Mouse (Mus musculus) MEL (cell line): Measurements from ENCODE around the gene Rnf151. TPM values are rescaled to one million over a fixed set of nuclear protein-coding genes. Genes with fewer than 3 reads are reported as not detected.

ENCODE experiments used
- DNase-seq: peaks from one replicate; pipeline ENCODE4 v3.0.0; 2011; ENCODE audit warnings: low read depth, low spot score
- H3K27ac ChIP-seq: 2 replicates; pipeline ENCODE4 v1.5.1; 2012; ENCODE audit warnings: low read depth, mild to moderate bottlenecking, control low read depth, low read length, moderate library complexity; ENCODE audit not compliant: control insufficient read depth
- H3K27me3 ChIP-seq, 2 experiments: fragments of 150-350 bp in 1 of 2; sonication (generic) in 1 of 2; 2 replicates each; pipeline ENCODE4 v1.6.1; 2012; ENCODE audit warnings: low read length in 2 of 2, mild to moderate bottlenecking in 2 of 2, improper control_type of control experiment in 1 of 2, moderate library complexity in 1 of 2; ENCODE audit not compliant: insufficient read depth in 2 of 2, control insufficient read depth in 1 of 2
- H3K36me3 ChIP-seq, 2 experiments: 2 replicates each; pipeline ENCODE4 v1.6.1; 2012 to 2014; ENCODE audit warnings: low read length in 2 of 2, improper control_type of control experiment in 1 of 2, inconsistent platforms in 1 of 2, mild to moderate bottlenecking in 1 of 2; ENCODE audit not compliant: insufficient read depth in 2 of 2, control insufficient read depth in 1 of 2
- H3K4me1 ChIP-seq, 2 experiments: fragments of 150-350 bp in 1 of 2; sonication (generic) in 1 of 2; 2 replicates each; pipeline ENCODE4 v1.6.1; 2012; ENCODE audit warnings: low read length in 2 of 2, improper control_type of control experiment in 1 of 2, mild to moderate bottlenecking in 1 of 2; ENCODE audit not compliant: insufficient read depth in 2 of 2, control insufficient read depth in 1 of 2
- H3K4me3 ChIP-seq, 2 experiments: fragments of 150-350 bp in 1 of 2; sonication (generic) in 1 of 2; 2 replicates each; pipeline ENCODE4 v1.5.1; 2012; ENCODE audit warnings: low read depth in 2 of 2, low read length in 2 of 2, mild to moderate bottlenecking in 2 of 2, moderate library complexity in 2 of 2, control low read depth in 1 of 2, improper control_type of control experiment in 1 of 2; ENCODE audit not compliant: control insufficient read depth in 1 of 2, insufficient read depth in 1 of 2
- H3K79me2 ChIP-seq: 2 replicates; pipeline ENCODE4 v1.6.1; 2012; ENCODE audit warnings: mild to moderate bottlenecking, low read length, moderate library complexity; ENCODE audit not compliant: control insufficient read depth, poor library complexity, insufficient read depth
- H3K9ac ChIP-seq: 2 replicates; pipeline ENCODE4 v1.6.1; 2012; ENCODE audit warnings: low read depth, mild to moderate bottlenecking, control low read depth, low read length, moderate library complexity; ENCODE audit not compliant: control insufficient read depth, poor library complexity, severe bottlenecking
- H3K9me3 ChIP-seq: fragments of 150-350 bp; sonication (generic); replicated peaks from 2 replicates; pipeline ENCODE4 v1.6.1; 2012; ENCODE audit warnings: mild to moderate bottlenecking, low read length, improper control_type of control experiment, moderate library complexity; ENCODE audit not compliant: insufficient read depth
- BHLHE40 ChIP-seq: IDR thresholded peaks from 2 replicates; pipeline ENCODE4 v1.6.1; 2012; ENCODE audit warnings: low read depth, mild to moderate bottlenecking, inconsistent platforms, low read length, improper control_type of control experiment, borderline replicate concordance
- CTCF ChIP-seq, 3 experiments: IDR thresholded peaks in 2 of 3; conservative IDR thresholded peaks in 1 of 3; 2 replicates each; pipeline ENCODE4 v1.5.1; 2011 to 2012; ENCODE audit warnings: low read length in 3 of 3, low read depth in 2 of 3, mild to moderate bottlenecking in 2 of 3, improper control_type of control experiment in 1 of 3, inconsistent platforms in 1 of 3, mixed read lengths in 1 of 3, moderate library complexity in 1 of 3; ENCODE audit not compliant: control insufficient read depth in 1 of 3, insufficient read depth in 1 of 3, poor library complexity in 1 of 3, severe bottlenecking in 1 of 3
- GABPA ChIP-seq: IDR thresholded peaks from 2 replicates; pipeline ENCODE4 v1.6.1; 2012; ENCODE audit warnings: low read depth, mild to moderate bottlenecking, inconsistent platforms, low read length, improper control_type of control experiment, moderate library complexity
- HCFC1 ChIP-seq: IDR thresholded peaks from 2 replicates; pipeline ENCODE4 v1.6.1; 2012; ENCODE audit warnings: low read depth, mild to moderate bottlenecking, inconsistent platforms, low read length, improper control_type of control experiment, moderate library complexity
- KAT2A ChIP-seq: conservative IDR thresholded peaks from 2 replicates; pipeline ENCODE4 v1.6.1; 2012; ENCODE audit warnings: low read depth, low read length, improper control_type of control experiment, inconsistent platforms
- NELFE ChIP-seq: IDR thresholded peaks from 2 replicates; pipeline ENCODE4 v1.6.1; 2011; ENCODE audit warnings: low read depth, low read length, improper control_type of control experiment
- NRF1 ChIP-seq: IDR thresholded peaks from 2 replicates; pipeline ENCODE4 v1.6.1; 2014; ENCODE audit warnings: low read depth, mild to moderate bottlenecking, inconsistent platforms, low read length, improper control_type of control experiment, moderate library complexity; ENCODE audit not compliant: poor library complexity, insufficient read depth, severe bottlenecking
- POLR2AphosphoS5 ChIP-seq: IDR thresholded peaks from 2 replicates; pipeline ENCODE4 v1.6.1; 2012; ENCODE audit warnings: low read depth, borderline replicate concordance, mild to moderate bottlenecking, inconsistent platforms, low read length, moderate library complexity, mixed read lengths
- SIN3A ChIP-seq: IDR thresholded peaks from 2 replicates; pipeline ENCODE4 v1.6.1; 2012; ENCODE audit warnings: low read length, improper control_type of control experiment, inconsistent platforms
- SMC3 ChIP-seq: IDR thresholded peaks from 2 replicates; pipeline ENCODE4 v1.6.1; 2011; ENCODE audit warnings: low read depth, low read length, improper control_type of control experiment
- TAL1 ChIP-seq: IDR thresholded peaks from 2 replicates; pipeline ENCODE4 v1.6.1; 2012; ENCODE audit warnings: mild to moderate bottlenecking, inconsistent platforms, low read length, moderate library complexity, mixed read lengths
- USF2 ChIP-seq, 2 experiments: IDR thresholded peaks; 2 replicates each; pipeline ENCODE4 v1.6.1; 2011 to 2012; ENCODE audit warnings: improper control_type of control experiment in 2 of 2, low read length in 2 of 2, borderline replicate concordance in 1 of 2, inconsistent platforms in 1 of 2, low read depth in 1 of 2, mild to moderate bottlenecking in 1 of 2; ENCODE audit not compliant: insufficient read depth in 1 of 2
- ZC3H11A ChIP-seq: IDR thresholded peaks from 2 replicates; pipeline ENCODE4 v1.6.1; 2012; ENCODE audit warnings: low read depth, mild to moderate bottlenecking, inconsistent platforms, low read length, improper control_type of control experiment
- ZKSCAN1 ChIP-seq: IDR thresholded peaks from 2 replicates; pipeline ENCODE4 v1.6.1; 2012; ENCODE audit warnings: low read depth, mild to moderate bottlenecking, inconsistent platforms, low read length, improper control_type of control experiment, moderate library complexity
- ZMIZ1 ChIP-seq: IDR thresholded peaks from 2 replicates; pipeline ENCODE4 v1.6.1; 2012; ENCODE audit warnings: low read depth, mild to moderate bottlenecking, inconsistent platforms, low read length, improper control_type of control experiment, moderate library complexity
- ZNF384 ChIP-seq: IDR thresholded peaks from 2 replicates; pipeline ENCODE4 v1.6.1; 2012; ENCODE audit warnings: low read depth, mild to moderate bottlenecking, inconsistent platforms, low read length, improper control_type of control experiment
- polyA plus RNA-seq, 2 experiments: library from polyadenylated mRNA; stranded (reverse) in 1 of 2; unstranded in 1 of 2; fragments of >175 nt in 1 of 2; fragments of >200 nt in 1 of 2; gene quantifications; 2 replicates each; pipeline versions ENCODE4 v1.2.1 to v1.2.4; 2012; ENCODE audit warnings: low replicate concordance in 2 of 2, low read depth in 1 of 2; ENCODE audit not compliant: insufficient read length in 2 of 2, insufficient read depth in 1 of 2, missing spikeins in 1 of 2
- total RNA-seq: library from RNA; depleted of rRNA; stranded (reverse); fragments of 300-350 nt; gene quantifications from 2 replicates; pipeline ENCODE4 v1.2.3, GENCODE M21; 2012

Gene Rnf151
- total and polyA plus RNA-seq, 3 experiments = 0.23 to 0.40 TPM; not detected in 1

GRCm38 (mm10) chr17:24742307-24742706 is 24.4 kb upstream of the Rnf151 start:
- TF ChIP-seq CTCF (IDR thresholded peaks at IDR 0.05 in 2 of 3, conservative IDR thresholded peaks at IDR 0.05 in 1 of 3; ENCODE audit: control insufficient read depth in 1 of 3, insufficient read depth in 1 of 3, low read depth in 2 of 3, low read length in 3 of 3, poor library complexity in 1 of 3, severe bottlenecking in 1 of 3) (no peak), POLR2AphosphoS5 (no peak)
- Histone ChIP-seq H3K79me2 (no peaks in the 10 kb centered on the region), H3K27ac (no peak overlapping the region), H3K9me3 (no peaks in the 10 kb centered on the region), H3K4me3 (no peak overlapping the region), H3K9ac (no peak overlapping the region), H3K4me1 (peaks cover 0 to 5% of the 10 kb centered on the region in 2 experiments; a peak in 2 of 4 replicates), H3K36me3 (peaks cover 0 to 4% of the 10 kb centered on the region in 2 experiments; a peak in 1 of 4 replicates), H3K27me3 (no peaks in the 10 kb centered on the region; a peak in 1 of 4 replicates)
- DNase-seq = no peak

- peaks cover 2% of the 10 kb centered on the region; the same call in 1 of the 2 replicates for H3K79me2 ChIP-seq
- no peak for TF ChIP-seq ZKSCAN1
- TF ChIP-seq KAT2A = no peak
- TF ChIP-seq HCFC1 = no peak
- no peak for TF ChIP-seq USF2 (IDR thresholded peaks at IDR 0.05; ENCODE audit: borderline replicate concordance in 1 of 2, insufficient read depth in 1 of 2, low read depth in 1 of 2, low read length in 2 of 2)
- TF ChIP-seq SIN3A = no peak
- no peak for TF ChIP-seq ZC3H11A
- no peak for TF ChIP-seq TAL1
- TF ChIP-seq GABPA = no peak
- no peak for TF ChIP-seq NRF1
- TF ChIP-seq ZMIZ1 = no peak
- no peak for TF ChIP-seq SMC3
- H3K27me3 ChIP-seq = no peaks in the 10 kb centered on the region
- H3K36me3 ChIP-seq = peaks cover 0 to 10% of the 10 kb centered on the region in 2 experiments; a peak in 1 of 4 replicates
- H3K4me1 ChIP-seq = peaks cover 0 to 17% of the 10 kb centered on the region in 2 experiments; a peak in 2 of 4 replicates
- DNase-seq = no peak
- H3K9ac ChIP-seq = no peak overlapping the region
- H3K27ac ChIP-seq = no peak overlapping the region
- no peaks in the 10 kb centered on the region for H3K9me3 ChIP-seq
- no peak overlapping the region for H3K4me3 ChIP-seq
Observed at GRCm38 (mm10) chr17:24739926-24740325, 22.1 kb upstream of the Rnf151 start.

- Histone ChIP-seq H3K36me3 (peaks cover 0 to 10% of the 10 kb centered on the region in 2 experiments; a peak in 1 of 4 replicates), H3K4me3 (no peak overlapping the region), H3K9ac (no peak overlapping the region), H3K27me3 (no peaks in the 10 kb centered on the region), H3K79me2 (peaks cover 2% of the 10 kb centered on the region; the same call in 1 of the 2 replicates), H3K27ac (no peak overlapping the region), H3K9me3 (no peaks in the 10 kb centered on the region)
- DNase-seq = no peak
- TF ChIP-seq ZNF384 (no peak), ZMIZ1 (no peak), NELFE (no peak), SIN3A (no peak), ZKSCAN1 (no peak), BHLHE40 (no peak)
- TF ChIP-seq, all 39 proteins: peak for 0
- peaks cover 0 to 17% of the 10 kb centered on the region in 2 experiments; a peak in 2 of 4 replicates for H3K4me1 ChIP-seq
Observed at GRCm38 (mm10) chr17:24738238-24738637, 20.4 kb upstream of the Rnf151 start.
